Mouse (Mus musculus): ENCODE measurements around the gene Mmp25.

DNA sequence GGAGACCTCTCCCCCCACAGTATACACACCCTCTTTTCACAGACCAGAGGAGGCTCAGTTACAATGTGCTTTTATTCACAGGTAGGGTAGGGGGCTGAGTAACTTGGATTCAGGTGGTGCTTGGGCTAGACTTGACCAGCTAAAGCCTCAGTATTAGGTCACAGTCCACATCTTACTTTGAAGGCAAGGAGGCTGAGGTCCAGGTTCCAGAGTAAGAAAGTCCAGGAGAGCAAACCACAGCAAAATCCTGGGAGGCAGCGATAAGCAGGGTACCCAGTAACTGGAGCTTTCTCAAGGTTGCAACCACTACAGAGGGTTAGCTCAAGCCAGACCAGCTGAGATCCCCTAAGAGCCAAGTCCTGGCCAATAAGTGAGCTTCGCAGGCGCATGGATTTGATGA lies 37.5 kb upstream of the Mmp25 start:
- TF ChIP-seq CTCF (IDR thresholded peaks at IDR 0.05; ENCODE audit: low read depth) (no peak), EP300 (optimal IDR thresholded peaks at IDR 0.05) (no peak)

Data from stomach, postnatal 0 days (tissue).